Mouse (Mus musculus) forebrain, embryonic 11.5 days (tissue): ENCODE data around the gene Scd2. TPM values are rescaled to one million over a fixed set of nuclear protein-coding genes. Genes with fewer than 3 reads are reported as not detected.

ENCODE experiments used
- ATAC-seq: fragments of 200-750 bp; cut with Nextera tagmentation; replicated peaks from 2 replicates; pipeline ENCODE4 v1.8.0; 2017; ENCODE audit warnings: moderate TSS enrichment; ENCODE audit not compliant: low FRiP score
- DNase-seq: peaks from one replicate; pipeline ENCODE4 v3.0.0-alpha.2; 2017; ENCODE audit warnings: low spot score
- H3K27ac ChIP-seq: fragments of 300-500 bp; sonication (generic); 2 replicates; pipeline ENCODE4 v1.5.1; 2014; ENCODE audit warnings: low read depth, low read length
- H3K27me3 ChIP-seq: fragments of 300-500 bp; sonication (generic); 2 replicates; pipeline ENCODE4 v1.6.1; 2014; ENCODE audit warnings: mild to moderate bottlenecking, low read length, mixed read lengths; ENCODE audit not compliant: control insufficient read depth, insufficient read depth
- H3K36me3 ChIP-seq: fragments of 300-500 bp; sonication (generic); 2 replicates; pipeline ENCODE4 v1.6.1; 2014; ENCODE audit warnings: mild to moderate bottlenecking, low read length, moderate library complexity, mixed read lengths; ENCODE audit not compliant: control insufficient read depth, insufficient read depth
- H3K4me1 ChIP-seq: fragments of 300-500 bp; sonication (generic); replicated peaks from 2 replicates; pipeline ENCODE4 v1.6.1; 2014; ENCODE audit warnings: low read length, mixed read lengths; ENCODE audit not compliant: control insufficient read depth, insufficient read depth
- H3K4me2 ChIP-seq: fragments of 300-500 bp; sonication (generic); 2 replicates; pipeline ENCODE4 v1.6.1; 2014; ENCODE audit warnings: low read depth, mild to moderate bottlenecking, low read length, moderate library complexity, mixed read lengths; ENCODE audit not compliant: severe bottlenecking
- H3K4me3 ChIP-seq: fragments of 300-500 bp; sonication (generic); 2 replicates; pipeline ENCODE4 v1.5.1; 2014; ENCODE audit warnings: low read depth, low read length
- H3K9ac ChIP-seq: fragments of 300-500 bp; sonication (generic); 2 replicates; pipeline ENCODE4 v1.6.1; 2014; ENCODE audit warnings: low read length
- H3K9me3 ChIP-seq: fragments of 300-500 bp; sonication (generic); 2 replicates; pipeline ENCODE4 v1.6.1; 2016; ENCODE audit warnings: low read length, mixed read lengths; ENCODE audit not compliant: control insufficient read depth
- WGBS: fragments of 180-500 bp; shearing (Covaris S2); extraction: QIAGEN DNeasy Blood & Tissue Kit; methylation state at CpG from one replicate; pipeline ENCODE4 v1.1.7; 2014; 5-methylcytosine and 5-hydroxymethylcytosine counted together
- polyA plus RNA-seq: library from polyadenylated mRNA; unstranded; fragments of >200 nt; fragmentation: Nextera tagmentation; extraction: Ambion mirVana; gene quantifications from 2 replicates; pipeline ENCODE4 v1.2.1, GENCODE M21; 2014

Scd2 gene
- polyA plus RNA-seq, 1 experiment from 2014 or later: 466 TPM

GRCm38 (mm10) chr19:44331911-44332310 is 38.4 kb downstream of the Scd2 start:
- no peaks in the 10 kb centered on the region for H3K4me1 ChIP-seq
- H3K27me3 ChIP-seq: no peaks in the 10 kb centered on the region
- no peak overlapping the region for H3K27ac ChIP-seq
- no peaks in the 10 kb centered on the region for H3K36me3 ChIP-seq
- no peak overlapping the region for H3K4me2 ChIP-seq
- H3K9me3 ChIP-seq: no peaks in the 10 kb centered on the region
- H3K4me3 ChIP-seq: no peak overlapping the region
- ATAC-seq: no peak
- WGBS: 84% methylated on average over 5 of the region's 5 CpGs
- no peak overlapping the region for H3K9ac ChIP-seq
- no peak for DNase-seq

GRCm38 (mm10) chr19:44332326-44332725 is 38.9 kb downstream of the Scd2 start:
- Histone ChIP-seq H3K36me3 (no peaks in the 10 kb centered on the region), H3K27ac (no peak overlapping the region), H3K27me3 (no peaks in the 10 kb centered on the region), H3K4me3 (no peak overlapping the region), H3K4me2 (no peak overlapping the region), H3K4me1 (no peaks in the 10 kb centered on the region), H3K9me3 (no peaks in the 10 kb centered on the region), H3K9ac (no peak overlapping the region)
- ATAC-seq (no peak), DNase-seq (no peak)
- 88% methylated on average over 8 of the region's 8 CpGs for WGBS

- H3K4me2 ChIP-seq: no peak within 1 kb of the TSS
- no peaks in the 10 kb centered on the region for H3K9me3 ChIP-seq
- DNase-seq (no peak), ATAC-seq (no peak)
- H3K9ac ChIP-seq: no peak within 1 kb of the TSS
- H3K4me3 ChIP-seq: no peak within 1 kb of the TSS
- no peak within 1 kb of the TSS for H3K27ac ChIP-seq
- H3K36me3 ChIP-seq: no peaks in the 10 kb centered on the region
- WGBS: 92% methylated on average over 10 of the region's 10 CpGs
- no peaks in the 10 kb centered on the region for H3K27me3 ChIP-seq
- H3K4me1 ChIP-seq: no peaks in the 10 kb centered on the region
These were observed 39.6 kb downstream of the Scd2 start, which contains the start of gene Scd4 for GRCm38 (mm10) chr19:44332833-44333623. Gene Scd4 (plus strand): TSS chr19:44333092.

GRCm38 (mm10) chr19:44333991-44334390 is 40.5 kb downstream of the Scd2 start:
- H3K27me3 ChIP-seq: no peaks in the 10 kb centered on the region
- no peaks in the 10 kb centered on the region for H3K4me1 ChIP-seq
- H3K27ac ChIP-seq: no peak overlapping the region
- no peak for DNase-seq
- H3K36me3 ChIP-seq: no peaks in the 10 kb centered on the region
- H3K4me2 ChIP-seq: no peak overlapping the region
- H3K9me3 ChIP-seq: no peaks in the 10 kb centered on the region
- H3K9ac ChIP-seq: no peak overlapping the region
- no peak for ATAC-seq
- no peak overlapping the region for H3K4me3 ChIP-seq
- 87% methylated on average over 9 of the region's 9 CpGs for WGBS

- Histone ChIP-seq H3K9me3 (no peaks in the 10 kb centered on the region), H3K27ac (no peak overlapping the region)
- WGBS: 84% methylated on average over 6 of the region's 6 CpGs
These were observed 42.6 kb downstream of the Scd2 start for GRCm38 (mm10) chr19:44335876-44336662.

GRCm38 (mm10) chr19:44349689-44350088 is 56.2 kb downstream of the Scd2 start:
- H3K9me3 ChIP-seq: no peaks in the 10 kb centered on the region
- ATAC-seq (no peak), DNase-seq (no peak)
- no peaks in the 10 kb centered on the region for H3K36me3 ChIP-seq
- no peaks in the 10 kb centered on the region for H3K4me1 ChIP-seq
- WGBS: 90% methylated on average over 8 of the region's 8 CpGs
- H3K4me3 ChIP-seq: no peak overlapping the region
- no peak overlapping the region for H3K27ac ChIP-seq
- no peak overlapping the region for H3K4me2 ChIP-seq
- no peaks in the 10 kb centered on the region for H3K27me3 ChIP-seq
- no peak overlapping the region for H3K9ac ChIP-seq

More at GRCm38 (mm10) chr19:44335876-44336662, 42.6 kb downstream of the Scd2 start:
- Histone ChIP-seq H3K9ac (no peak overlapping the region), H3K4me3 (no peak overlapping the region), H3K36me3 (no peaks in the 10 kb centered on the region), H3K4me2 (no peak overlapping the region), H3K4me1 (no peaks in the 10 kb centered on the region), H3K27me3 (no peaks in the 10 kb centered on the region)
- DNase-seq: no peak
- ATAC-seq: no peak

GRCm38 (mm10) chr19:44351756-44352155 is 58.3 kb downstream of the Scd2 start:
- no peaks in the 10 kb centered on the region for H3K4me1 ChIP-seq
- H3K27me3 ChIP-seq: no peaks in the 10 kb centered on the region
- WGBS: 80% methylated on average over 7 of the region's 7 CpGs
- no peak overlapping the region for H3K9ac ChIP-seq
- H3K4me3 ChIP-seq: no peak overlapping the region
- no peak for ATAC-seq
- no peak overlapping the region for H3K4me2 ChIP-seq
- DNase-seq: no peak
- H3K36me3 ChIP-seq: no peaks in the 10 kb centered on the region
- H3K9me3 ChIP-seq: no peaks in the 10 kb centered on the region
- H3K27ac ChIP-seq: no peak overlapping the region
